Mouse (Mus musculus) spleen, adult 18-20 months (tissue): ENCODE results near the gene Hsd17b7.
A peak's percentile ranks its signal among the peaks of the same experiment; 100 is the strongest.
"Not testable (repeated sequence)": the region's sequence is repeated elsewhere in the genome, so short reads cannot be mapped to it uniquely, and the experiment has no call there.

ENCODE experiments used
- DNase-seq, 2 experiments: peaks; one replicate each; pipeline ENCODE4 v3.0.0; 2022; ENCODE audit warnings: mixed read lengths in 2 of 2

Gene Hsd17b7

DNA sequence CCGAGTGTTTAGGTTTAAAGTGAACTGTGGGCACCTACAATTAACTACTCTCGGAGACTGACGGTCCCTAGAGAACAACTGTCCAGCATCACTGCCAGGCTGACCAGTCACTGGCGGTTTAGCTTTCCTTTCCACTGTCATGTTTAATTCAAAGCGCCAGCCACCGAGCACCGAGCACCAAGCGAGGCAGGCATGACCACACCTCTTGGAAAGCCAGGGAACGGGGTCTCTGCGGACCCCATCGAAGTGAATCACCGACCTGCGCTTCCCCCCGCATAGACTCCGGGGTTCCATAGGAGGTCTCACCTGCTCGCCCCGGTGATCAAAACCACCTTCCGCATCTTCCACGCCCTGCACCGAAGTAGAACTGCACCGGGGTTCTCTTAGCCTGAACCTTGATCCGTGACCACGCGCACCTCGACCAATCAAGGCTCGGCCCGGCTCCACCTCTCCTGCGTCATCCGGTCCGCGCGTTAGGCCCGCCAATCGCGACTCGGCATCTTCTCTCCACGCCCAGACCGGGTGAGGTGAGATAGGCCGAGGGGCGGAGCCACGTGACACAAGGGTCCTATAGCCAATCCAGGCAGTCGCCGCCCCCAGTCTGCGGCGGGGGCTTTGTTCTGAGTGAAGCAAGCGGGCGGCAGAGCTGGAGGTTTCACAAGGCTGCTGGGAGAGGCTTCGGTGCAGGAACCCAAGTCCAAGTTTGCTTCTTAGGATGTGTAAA, at the start of gene Hsd17b7:
Gene Hsd17b7 (minus strand): TSS at position 450 of the 724 bp plus-strand sequence.
- peak; percentile 93 to 95 for DNase-seq

DNA sequence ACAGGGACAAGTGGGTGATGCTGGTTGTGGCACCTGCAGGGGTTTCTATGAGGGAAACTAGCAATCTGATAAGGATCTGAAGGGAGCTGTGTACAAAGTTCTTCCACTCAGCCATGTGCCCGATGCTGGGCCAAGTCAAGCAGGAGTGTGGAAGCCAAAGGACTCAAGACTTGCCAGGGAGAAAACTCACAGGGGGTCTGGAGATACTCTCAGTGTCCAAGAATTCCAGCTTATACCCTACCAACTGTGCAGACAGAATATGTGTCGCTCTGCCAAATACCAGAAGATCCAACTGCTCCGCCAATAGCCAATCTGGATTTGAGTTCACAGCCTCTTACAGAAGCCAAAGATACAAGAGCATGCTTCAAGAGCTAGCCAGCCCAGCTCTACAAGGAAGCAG, 45.7 kb upstream of the Hsd17b7 start:
- DNase-seq = no peak

DNA sequence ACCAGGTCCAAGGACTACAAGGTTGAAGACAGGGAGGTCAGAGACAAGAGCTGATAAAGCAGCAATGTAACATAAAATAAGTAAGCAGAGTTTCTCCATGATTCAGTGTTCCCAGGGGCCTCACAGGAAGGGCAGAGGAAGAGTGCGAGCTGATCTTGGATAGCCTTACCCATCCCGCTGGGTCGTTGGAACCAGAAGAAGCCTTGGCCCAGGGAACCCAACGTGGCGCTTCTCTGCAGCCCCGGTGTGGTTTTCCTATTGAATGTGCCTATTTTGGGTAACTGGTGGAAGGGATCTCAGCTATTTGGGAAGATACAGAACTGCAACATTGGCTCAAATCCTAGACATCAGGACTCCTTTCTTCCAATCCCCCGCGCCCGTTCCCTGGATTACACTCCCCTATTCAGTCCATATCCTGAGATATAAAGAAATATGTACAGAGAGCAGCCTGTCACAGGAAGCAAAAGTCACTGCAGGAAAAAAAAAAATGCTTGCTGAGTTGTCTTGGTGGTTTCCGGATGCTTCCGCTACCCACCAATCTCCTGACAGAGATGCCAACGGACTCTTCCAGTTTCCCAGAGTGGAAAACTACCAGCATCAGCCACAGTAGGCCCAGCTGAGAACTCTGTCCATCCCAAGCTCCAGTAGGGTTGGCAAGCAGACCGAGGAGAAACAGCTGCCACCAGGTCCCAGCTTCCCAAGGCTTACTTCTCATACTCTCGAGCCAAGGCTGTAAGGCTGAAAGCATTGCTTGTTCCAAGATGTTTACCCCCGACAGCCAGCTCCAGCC, 41.9 kb upstream of the Hsd17b7 start:
- no peak for DNase-seq

DNA sequence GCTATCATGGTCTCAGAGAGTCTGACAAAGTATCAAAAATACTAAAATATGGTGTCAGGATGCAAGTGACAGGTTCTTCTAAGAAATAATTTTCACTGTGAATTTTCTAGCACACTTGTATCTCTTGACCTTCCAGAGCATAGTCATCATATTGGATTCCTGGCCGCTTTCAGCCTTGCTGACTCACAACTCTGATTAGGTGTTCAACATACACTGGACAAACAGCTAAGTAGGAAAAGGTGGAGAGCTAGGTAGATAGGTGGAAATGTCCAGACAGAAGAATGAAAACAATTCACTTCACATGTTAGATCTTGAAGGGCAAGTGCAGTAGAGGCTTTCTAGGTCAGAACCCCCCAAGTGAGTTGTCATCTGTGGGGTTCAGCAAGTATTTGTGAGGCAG, 40.3 kb upstream of the Hsd17b7 start:
- DNase-seq = no peak

DNA sequence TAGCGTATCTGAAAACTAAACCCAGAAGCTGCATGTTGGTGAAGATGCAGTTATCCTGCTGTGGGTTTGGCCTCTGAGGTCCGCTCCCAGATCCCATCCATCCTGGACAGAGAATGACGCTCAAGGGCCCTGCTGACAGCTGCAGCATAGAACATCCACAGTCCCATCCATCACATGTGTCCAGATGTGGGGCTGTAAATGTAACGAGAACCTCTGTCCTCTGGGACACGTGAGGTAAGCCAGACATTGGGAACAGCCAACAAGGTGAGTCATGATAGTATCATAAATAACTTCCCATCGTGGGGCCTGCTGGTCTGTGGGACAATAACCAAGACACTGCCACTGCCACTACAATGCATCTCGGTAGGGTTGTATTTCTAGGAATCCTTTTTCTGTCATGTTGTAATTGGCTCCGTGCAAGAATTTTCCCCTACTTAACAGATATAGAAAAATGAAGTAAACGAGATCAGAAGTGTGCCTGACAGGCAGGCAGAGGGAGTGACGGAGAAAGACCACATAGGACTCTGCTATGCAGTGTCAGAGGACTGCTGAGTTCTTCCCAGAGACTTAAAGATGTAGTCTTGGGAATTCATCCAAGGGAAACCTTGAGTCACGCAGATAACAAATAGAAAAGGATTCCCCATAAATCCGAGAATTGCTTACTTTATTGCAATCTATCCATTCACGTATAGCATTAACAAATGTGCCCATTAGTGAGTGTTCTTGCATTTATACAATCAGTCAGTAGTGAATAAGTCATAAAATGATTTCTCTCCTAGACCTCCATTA, 39.6 kb upstream of the Hsd17b7 start:
- DNase-seq = no peak

DNA sequence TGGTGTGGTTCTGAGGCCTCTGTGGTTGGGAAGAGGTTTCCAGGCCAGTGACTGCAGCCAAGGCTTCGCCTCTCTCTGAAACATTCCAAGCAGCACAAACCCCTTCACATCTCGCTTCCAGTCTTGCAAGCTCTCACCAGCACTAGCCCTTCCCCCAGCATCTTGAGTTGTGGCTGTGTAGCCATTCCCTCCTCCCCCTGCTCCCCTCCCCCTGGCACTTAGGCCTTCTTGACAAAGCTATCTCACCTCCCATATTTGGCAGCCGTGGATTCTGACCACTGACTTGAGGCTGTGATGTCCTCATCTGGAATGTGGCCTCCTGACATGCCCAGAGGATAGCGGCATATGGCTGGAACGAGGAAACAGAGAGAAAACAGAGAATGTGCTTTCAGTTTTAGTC, 37.5 kb upstream of the Hsd17b7 start:
- no peak for DNase-seq

DNA sequence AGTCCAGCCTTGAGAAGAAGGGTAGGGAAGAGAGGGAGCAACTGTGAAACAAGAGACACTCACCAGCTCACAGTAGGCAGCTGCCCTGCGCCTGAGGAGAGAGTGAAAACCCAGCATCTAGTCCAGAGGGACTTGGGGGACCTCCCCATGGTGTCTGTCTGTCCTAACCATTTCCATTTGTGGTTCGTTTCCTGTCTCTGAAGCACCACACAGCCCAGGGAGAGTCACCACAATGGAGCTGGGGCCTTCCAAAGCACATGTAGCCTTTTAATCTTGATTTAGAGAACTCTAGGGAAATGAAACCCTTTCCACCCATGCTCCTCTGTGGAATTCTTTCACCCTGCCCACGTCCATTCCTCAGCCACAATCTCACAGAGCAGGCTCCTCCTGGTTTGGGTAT, 36.3 kb upstream of the Hsd17b7 start:
- DNase-seq = no peak

DNA sequence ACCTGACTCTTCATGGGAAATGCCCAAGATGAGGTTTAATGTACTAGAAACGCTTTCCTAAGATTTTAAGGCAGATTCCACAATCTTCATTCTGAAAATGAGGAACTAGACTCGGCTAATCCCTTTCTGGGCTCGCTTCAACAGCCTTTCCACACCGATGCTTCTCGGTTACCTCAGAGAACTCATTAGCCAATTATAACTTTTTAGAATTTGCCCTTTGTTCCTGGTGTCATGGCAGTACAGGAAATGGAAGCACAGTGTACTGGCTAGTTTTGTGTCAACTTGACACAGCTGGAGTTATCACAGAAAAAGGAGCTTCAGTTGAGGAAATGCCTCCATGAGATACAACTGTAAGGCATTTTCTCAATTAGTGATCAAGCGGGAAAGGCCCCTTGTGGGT, 24.9 kb upstream of the Hsd17b7 start:
- not testable (repeated sequence) for DNase-seq

DNA sequence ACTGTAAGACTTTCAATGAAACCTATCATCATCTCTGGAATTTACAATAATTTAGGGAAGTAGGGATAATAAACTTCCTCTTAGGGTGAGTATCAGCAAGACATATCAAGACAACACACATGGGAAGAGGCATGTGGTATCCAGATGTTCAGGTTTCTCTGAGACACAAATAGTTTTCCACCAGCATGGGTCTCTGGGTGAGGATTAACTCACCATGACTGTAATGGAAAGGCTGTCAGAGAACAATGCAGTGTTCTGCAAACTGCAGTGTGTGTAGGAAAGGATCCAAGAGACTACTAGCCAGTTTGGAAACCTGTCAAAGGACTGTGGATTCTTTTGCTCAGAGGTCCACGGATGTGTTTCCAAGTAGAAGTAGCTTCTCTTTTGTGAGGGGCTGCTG, 17.1 kb upstream of the Hsd17b7 start:
- no peak for DNase-seq

DNA sequence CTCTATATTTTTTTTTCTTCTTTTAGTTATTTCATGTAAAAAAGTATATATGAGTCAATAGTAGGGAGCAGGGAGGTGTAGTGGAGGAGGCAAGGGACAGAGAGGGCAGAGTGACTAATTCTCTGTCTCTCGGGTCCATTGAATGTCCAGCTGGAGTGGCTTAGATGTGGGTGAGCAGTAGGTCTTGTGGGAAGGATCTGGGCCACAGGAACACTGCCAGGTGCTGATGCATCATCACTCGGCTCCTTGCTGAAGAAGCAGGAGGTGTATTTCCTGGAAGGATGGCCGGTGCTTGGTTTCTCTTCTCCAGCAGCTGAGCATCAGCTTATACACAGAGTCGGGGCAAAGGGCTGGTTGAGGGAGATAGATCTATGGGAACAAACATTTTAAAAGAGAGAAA, 8.6 kb upstream of the Hsd17b7 start:
- DNase-seq = no peak

DNA sequence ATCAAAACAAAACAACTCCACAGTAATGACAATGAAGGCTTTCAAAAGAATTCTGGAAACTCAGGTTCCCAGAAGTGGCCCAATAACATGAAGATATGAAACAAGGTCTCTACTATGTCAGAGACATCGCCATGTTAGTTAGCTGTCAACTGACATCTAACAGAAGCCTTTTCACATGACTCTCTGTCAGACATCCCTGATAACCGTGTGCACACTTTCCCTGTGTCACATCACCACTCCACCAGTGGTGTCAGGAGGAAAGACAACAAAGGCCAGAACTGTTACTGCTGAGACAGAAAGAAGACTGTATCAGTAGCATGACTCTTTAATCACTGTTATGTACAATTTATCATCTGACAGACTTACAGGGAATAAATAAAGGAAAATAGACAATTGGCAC, 3.0 kb upstream of the Hsd17b7 start:
- DNase-seq = no peak

DNA sequence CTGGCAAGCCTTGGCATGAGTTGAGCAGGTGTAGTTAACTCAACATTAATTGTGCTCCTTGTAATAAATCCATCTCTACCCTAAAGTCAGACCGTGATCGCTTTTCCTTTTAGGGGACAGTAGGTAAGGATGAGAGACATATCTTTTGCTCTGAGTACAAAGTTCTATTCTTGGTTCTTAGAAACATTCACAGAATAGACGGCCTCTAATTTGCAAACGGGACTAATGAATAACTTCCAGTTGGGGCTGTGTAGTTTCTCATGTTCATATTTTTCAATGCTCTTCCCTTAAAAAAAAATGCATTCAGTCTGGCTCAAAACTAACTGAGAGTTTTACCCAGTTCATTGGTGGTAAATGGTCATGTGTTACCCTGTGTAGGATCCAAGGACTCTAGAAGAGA, 1.9 kb upstream of the Hsd17b7 start:
- DNase-seq = no peak

DNA sequence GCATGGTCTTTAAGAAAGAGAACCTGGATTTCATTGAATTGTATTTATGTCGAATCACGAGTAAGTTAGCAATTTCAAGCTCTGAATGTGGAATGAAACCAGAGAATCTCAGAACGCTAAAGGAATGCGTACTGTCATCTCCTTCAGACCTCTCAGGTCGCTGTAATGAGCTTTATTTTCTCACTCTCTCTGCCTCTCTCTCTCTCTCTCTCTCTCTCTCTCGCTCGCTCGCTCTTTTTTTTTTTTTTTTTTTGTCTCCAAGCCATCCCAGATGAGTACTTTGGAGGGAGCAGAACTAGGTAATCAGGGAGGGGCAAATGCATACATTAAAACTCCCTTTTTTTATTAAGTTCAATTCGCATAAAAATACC, 460 bp upstream of the Hsd17b7 start:
- no peak for DNase-seq

DNA sequence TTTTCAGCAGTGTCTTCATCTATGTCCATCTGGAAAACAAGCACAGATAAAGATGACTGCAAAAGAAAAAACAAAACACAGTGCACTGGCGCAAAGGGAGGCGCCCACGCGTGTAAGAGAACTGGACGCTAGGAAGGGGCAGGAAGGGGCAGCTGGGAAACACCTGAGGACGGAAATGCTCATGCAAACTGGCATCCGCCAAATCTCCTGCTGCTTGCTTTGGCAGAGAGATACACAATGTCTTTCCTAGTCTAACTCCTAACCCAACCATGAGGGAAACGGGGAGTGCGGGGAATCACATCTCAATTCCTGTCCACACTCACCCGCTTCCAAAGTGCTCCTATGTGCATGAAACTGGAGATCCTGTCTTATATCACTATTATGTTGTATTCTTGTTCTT, 15.9 kb downstream of the Hsd17b7 start:
- DNase-seq = no peak

DNA sequence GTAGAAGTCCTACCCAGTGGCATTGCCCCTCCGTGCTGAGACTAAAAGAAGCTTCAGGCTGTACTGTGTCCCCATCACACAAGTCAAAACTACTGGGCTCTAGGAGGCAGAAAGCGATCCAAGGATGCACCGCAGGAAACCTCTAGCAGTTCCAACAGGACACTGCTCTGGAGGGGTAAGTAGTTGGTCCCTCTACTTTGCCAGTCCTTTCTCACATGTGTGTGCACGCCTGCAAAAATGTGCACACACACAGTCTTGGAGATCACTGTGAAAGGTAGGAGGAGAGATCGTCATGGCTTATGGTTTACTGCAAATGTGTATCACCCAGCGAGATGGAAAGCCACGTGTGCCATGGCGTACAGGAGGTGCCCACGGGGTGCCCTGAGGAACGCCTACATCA, 16.4 kb downstream of the Hsd17b7 start:
- DNase-seq = no peak

DNA sequence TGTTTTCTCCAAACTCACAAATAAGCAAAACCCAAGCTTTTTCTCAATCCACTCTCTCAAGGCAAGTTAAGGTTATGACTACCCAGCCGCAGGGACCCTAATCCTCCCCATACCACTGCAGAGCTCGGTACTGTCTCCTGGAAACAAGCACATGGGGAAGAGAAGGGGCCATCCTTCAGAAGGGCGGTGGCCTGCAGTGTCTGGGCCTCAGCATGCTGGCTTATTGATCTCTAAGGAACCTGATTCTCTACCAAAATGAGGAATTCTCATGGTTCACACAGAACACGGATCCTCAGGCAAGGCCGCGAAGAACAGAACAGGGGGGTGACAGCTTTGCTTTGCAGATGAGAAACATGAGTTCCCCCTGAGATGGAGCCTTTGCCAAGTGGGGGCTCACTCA, 17.5 kb downstream of the Hsd17b7 start:
- no peak for DNase-seq

DNA sequence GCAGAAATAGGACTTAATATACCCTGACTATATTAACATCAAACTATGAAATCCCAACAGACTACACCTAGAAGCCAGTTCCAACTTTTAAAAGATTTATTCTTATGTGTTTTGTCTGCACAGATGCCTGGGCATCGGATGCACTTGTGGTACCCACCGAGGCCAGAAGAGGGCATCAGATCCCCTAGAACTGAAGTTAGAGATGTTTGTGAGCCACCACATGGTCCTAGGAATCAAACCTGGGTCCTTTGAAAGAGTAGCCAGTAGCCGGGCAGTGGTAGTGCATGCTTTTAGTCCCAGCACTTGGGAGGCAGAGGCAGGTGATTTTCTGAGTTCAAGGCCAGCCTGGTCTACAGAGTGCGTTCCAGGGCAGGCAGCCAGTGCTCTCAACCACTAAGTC, 18.4 kb downstream of the Hsd17b7 start:
- no peak for DNase-seq

DNA sequence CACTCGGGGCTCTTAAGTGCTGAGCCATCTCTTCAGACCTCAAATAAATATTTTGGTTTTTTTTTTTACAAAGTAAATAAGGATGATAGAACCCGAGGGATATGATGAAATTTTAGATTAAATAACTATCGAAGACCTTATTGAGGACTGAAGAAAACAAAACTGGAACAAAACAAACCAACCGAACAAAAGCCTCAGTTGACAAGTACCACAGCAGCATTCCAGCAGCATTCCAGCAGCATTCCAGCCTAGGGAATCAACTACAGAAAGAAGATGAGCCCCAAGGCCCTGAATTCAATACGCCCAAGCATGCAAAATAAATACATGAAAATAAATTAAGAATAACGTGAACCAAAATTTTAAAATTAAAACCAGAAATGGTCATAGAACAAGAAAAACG, 19.1 kb downstream of the Hsd17b7 start:
- no peak for DNase-seq

DNA sequence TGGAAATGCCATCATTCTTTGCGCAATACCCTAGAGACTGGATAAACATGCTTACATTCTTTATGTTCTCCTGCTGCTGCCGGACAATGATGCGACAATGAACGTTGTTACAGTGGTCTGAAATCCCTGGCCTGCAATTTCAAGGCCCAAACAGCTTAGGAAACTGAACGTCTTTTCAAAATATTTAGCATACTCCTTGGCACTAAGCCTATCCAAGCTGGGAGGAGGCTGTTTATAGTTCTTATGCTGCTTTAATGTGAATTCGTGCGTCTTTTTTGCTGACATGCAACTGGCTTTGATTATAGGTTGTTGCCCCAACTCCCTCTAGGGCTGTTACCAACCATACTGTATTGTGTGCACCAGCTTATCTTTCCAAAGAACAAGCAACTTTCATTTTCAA, 20.2 kb downstream of the Hsd17b7 start:
- no peak for DNase-seq

DNA sequence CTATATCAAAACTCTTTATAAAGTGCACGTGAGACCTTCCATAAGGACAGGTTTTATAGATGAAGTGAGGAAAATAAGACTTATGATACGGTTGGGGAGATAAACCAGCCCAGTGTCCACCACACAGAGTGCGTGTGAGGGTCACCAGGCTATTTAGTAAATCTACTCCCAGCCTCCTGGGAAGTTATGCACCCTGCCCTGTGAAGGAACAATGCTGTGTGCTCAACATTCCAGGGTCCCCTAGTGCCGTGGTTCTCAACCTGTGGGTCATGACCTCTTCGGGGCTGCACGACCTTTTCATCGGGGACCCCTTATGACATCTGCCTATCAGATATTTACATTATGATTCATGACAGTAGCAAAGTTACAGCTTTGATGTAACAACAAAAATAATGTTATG, 20.8 kb downstream of the Hsd17b7 start:
- DNase-seq = no peak

DNA sequence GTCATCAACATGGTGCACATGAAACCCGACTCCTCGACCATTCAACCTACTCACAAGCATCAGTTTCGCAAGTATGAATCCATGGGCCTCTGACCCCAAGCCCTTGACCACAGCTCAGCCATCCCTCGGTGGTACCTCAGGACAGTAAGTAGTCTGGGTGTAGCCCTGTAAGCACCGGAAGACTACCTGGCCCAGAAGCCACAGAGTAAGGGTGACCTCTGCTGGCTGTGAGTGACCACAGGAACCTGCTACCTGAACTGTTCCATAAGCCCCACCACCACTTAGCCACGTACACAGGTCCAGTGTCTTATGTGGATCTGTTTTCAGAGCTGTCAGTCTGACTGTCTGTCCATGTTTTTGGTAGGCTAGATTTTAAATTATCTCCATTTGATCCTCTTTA, 21.4 kb downstream of the Hsd17b7 start:
- DNase-seq = no peak

DNA sequence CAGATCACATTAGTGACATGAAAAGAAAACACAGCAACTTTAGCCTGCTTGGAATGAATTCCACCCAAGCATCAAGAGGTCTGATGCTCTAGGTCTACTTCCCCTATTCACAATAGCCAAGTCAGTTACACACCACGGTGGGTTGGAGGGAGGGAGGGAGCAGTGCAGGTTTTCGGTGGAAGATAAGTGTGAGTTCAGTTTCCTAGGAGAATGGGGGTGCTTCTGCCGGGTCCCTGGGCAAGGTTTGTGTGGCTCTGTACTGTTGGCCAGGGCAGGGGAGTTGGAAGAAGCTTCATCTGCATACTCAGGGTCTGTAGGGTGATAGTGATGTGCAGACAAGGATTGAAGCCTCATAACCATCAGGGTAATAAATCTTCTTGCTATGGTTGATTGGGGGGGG, 23.0 kb downstream of the Hsd17b7 start:
- no peak for DNase-seq

DNA sequence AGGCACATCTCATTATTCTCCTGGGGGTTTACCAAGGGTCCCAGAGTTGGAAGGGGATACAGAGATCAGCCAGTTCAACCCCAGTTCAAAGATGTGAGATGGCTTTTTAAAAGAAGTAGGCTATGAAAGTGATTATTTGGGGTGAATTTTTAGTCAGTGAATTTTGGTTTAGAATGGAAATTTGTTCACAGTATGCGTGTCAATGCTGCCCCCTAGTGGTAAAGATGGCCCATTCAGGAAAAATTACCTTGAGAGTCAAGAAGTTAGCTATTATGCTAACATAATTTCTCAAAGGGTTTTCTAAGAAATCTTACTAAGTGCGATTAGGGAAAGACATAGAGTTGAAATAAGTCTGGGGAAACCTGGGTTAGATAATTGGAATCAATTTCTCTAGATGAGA, 29.7 kb downstream of the Hsd17b7 start:
- DNase-seq = peak in 1 of 2 experiments; percentile 12
